In genomic region chr19:8899079-8899478, GRCm38 (mm10) we compare ENCODE assay signal across 9 mouse cellular contexts. TPM values are rescaled to one million over a fixed set of nuclear protein-coding genes. Genes with fewer than 3 reads are reported as not detected.
DNase-seq lines count a peak whose midpoint lies in the region; ATAC-seq and TF ChIP-seq lines count a peak whose summit lies in the region.
"Had no signal": no experiment of that assay in that cellular context is flagged by ENCODE, and none has a peak within 500 bp of the region (broad histone marks: within the 10 kb centered on the region; RNA-seq: fewer than 3 reads in every experiment).

No protein-coding gene starts in this region.

- H3K36me3 ChIP-seq in kidney, adult 2 months (ENCODE audit: control insufficient read depth, insufficient read depth, low read length) = no peaks in the 10 kb centered on the region; the same call in none of the 2 replicates
- peaks cover 3% of the 10 kb centered on the region for H3K36me3 ChIP-seq in embryonic facial prominence, embryonic 11.5 days (replicated peaks; ENCODE audit: control insufficient read depth, insufficient read depth, low read depth, low read length)
- H3K36me3 ChIP-seq in intestine, embryonic 15.5 days = peaks cover 13% of the 10 kb centered on the region; the same call in 1 of the 2 replicates
- peaks cover 39% of the 10 kb centered on the region for H3K36me3 ChIP-seq in midbrain, embryonic 14.5 days (ENCODE audit: control insufficient read depth, insufficient read depth, low read length)

- H3K9me3 ChIP-seq in embryonic facial prominence, embryonic 11.5 days (replicated peaks; ENCODE audit: control insufficient read depth, low read length) = no peaks in the 10 kb centered on the region
- no peaks in the 10 kb centered on the region for H3K9me3 ChIP-seq in intestine, embryonic 15.5 days
- no peaks in the 10 kb centered on the region for H3K9me3 ChIP-seq in midbrain, embryonic 14.5 days (ENCODE audit: control insufficient read depth, low read length)

- H3K27ac ChIP-seq in kidney, adult 2 months (ENCODE audit: insufficient read depth, low read depth, low read length) = no peak overlapping the region
- no peak overlapping the region for H3K27ac ChIP-seq in embryonic facial prominence, embryonic 11.5 days (replicated peaks; ENCODE audit: low read depth, low read length)
- no peak overlapping the region for H3K27ac ChIP-seq in intestine, embryonic 15.5 days
- H3K27ac ChIP-seq in midbrain, embryonic 14.5 days (replicated peaks; ENCODE audit: low read depth, low read length) = no peak overlapping the region

- no peaks in the 10 kb centered on the region; the same call in 1 of the 2 replicates for H3K4me1 ChIP-seq in kidney, adult 2 months (ENCODE audit: control insufficient read depth, insufficient read depth, low read length)
- no peaks in the 10 kb centered on the region for H3K4me1 ChIP-seq in embryonic facial prominence, embryonic 11.5 days (ENCODE audit: control insufficient read depth, insufficient read depth, low read length)
- peaks cover 17% of the 10 kb centered on the region for H3K4me1 ChIP-seq in intestine, embryonic 15.5 days (replicated peaks)
- H3K4me1 ChIP-seq in midbrain, embryonic 14.5 days (ENCODE audit: control insufficient read depth, insufficient read depth, low read length) = peaks cover 14% of the 10 kb centered on the region

- peak; percentile 22 for DNase-seq in kidney, adult 2 months
- DNase-seq in kidney, adult 11 months = no peak
- DNase-seq in embryonic facial prominence, embryonic 11.5 days (ENCODE audit: low spot score) = no peak
- no peak for DNase-seq in midbrain, embryonic 14.5 days
- no peak for DNase-seq in layer of hippocampus, adult 8-10 months (ENCODE audit: low spot score in 2 of 2)
- no peak for DNase-seq in spleen, postnatal 10 days (ENCODE audit: low spot score in 2 of 2)
- DNase-seq in embryo, embryonic 11 days = no peak

- peak overlapping the region; percentile 72 for H3K4me2 ChIP-seq in embryonic facial prominence, embryonic 11.5 days (ENCODE audit: low read depth, low read length)
- peak overlapping the region; percentile 66 for H3K4me2 ChIP-seq in intestine, embryonic 15.5 days (replicated peaks)
- peak overlapping the region; percentile 75 for H3K4me2 ChIP-seq in midbrain, embryonic 14.5 days (ENCODE audit: low read length)

- no peak for TF ChIP-seq POLR2A in kidney, adult 2 months (IDR thresholded peaks at IDR 0.05; ENCODE audit: low read depth, low read length)

- H3K9ac ChIP-seq in embryonic facial prominence, embryonic 11.5 days (replicated peaks; ENCODE audit: low read length) = peak overlapping the region; percentile 81
- H3K9ac ChIP-seq in intestine, embryonic 15.5 days = peak overlapping the region; percentile 94
- peak overlapping the region; percentile 87; the same call in 1 of the 2 replicates for H3K9ac ChIP-seq in midbrain, embryonic 14.5 days (replicated peaks; ENCODE audit: low read length)

- TF ChIP-seq CTCF in kidney, adult 2 months (conservative IDR thresholded peaks at IDR 0.05; ENCODE audit: insufficient read depth, insufficient read length, low read depth, low read length) = no peak

- 10% methylated on average over 3 of the region's 3 CpGs for WGBS in kidney, adult 2 months
- WGBS in embryonic facial prominence, embryonic 11.5 days = 68% methylated on average over 3 of the region's 3 CpGs
- 27% methylated on average over 3 of the region's 3 CpGs for WGBS in intestine, embryonic 15.5 days
- WGBS in midbrain, embryonic 14.5 days = 70% methylated on average over 3 of the region's 3 CpGs

- ATAC-seq in embryonic facial prominence, embryonic 11.5 days (replicated peaks; ENCODE audit: insufficient number of reproducible peaks, low FRiP score, low TSS enrichment, low read depth) = no peak
- no peak for ATAC-seq in intestine, embryonic 15.5 days
- ATAC-seq in midbrain, embryonic 14.5 days (ENCODE audit: low FRiP score, low TSS enrichment) = no peak
- ATAC-seq: Patski had no signal

- no peak overlapping the region; the same call in 1 of the 2 replicates for H3K4me3 ChIP-seq in kidney, adult 2 months (ENCODE audit: insufficient read depth, low read depth, low read length)
- H3K4me3 ChIP-seq in embryonic facial prominence, embryonic 11.5 days (ENCODE audit: low read depth, low read length) = peak overlapping the region; percentile 80
- peak overlapping the region; percentile 87 for H3K4me3 ChIP-seq in intestine, embryonic 15.5 days (replicated peaks)
- H3K4me3 ChIP-seq in midbrain, embryonic 14.5 days (replicated peaks; ENCODE audit: low read depth, low read length) = peak overlapping the region; percentile 85

- no peaks in the 10 kb centered on the region for H3K27me3 ChIP-seq in kidney, adult 2 months (replicated peaks; ENCODE audit: control insufficient read depth, insufficient read depth, low read length)
- no peaks in the 10 kb centered on the region for H3K27me3 ChIP-seq in embryonic facial prominence, embryonic 11.5 days (ENCODE audit: control insufficient read depth, insufficient read depth, low read length)
- no peaks in the 10 kb centered on the region for H3K27me3 ChIP-seq in intestine, embryonic 15.5 days (replicated peaks)
- no peaks in the 10 kb centered on the region for H3K27me3 ChIP-seq in midbrain, embryonic 14.5 days (ENCODE audit: control insufficient read depth, insufficient read depth, low read length)
- H3K27me3 ChIP-seq: Patski had no signal

RNA-seq across cellular contexts. Expression of gene Ganab, which starts 1.2 kb away (rescaled TPM):
- polyA plus RNA-seq in kidney, adult 2 months (2012; rRNA removed) = 130 and 136 TPM in 2 replicates
- 97.4 and 114 TPM in 2 replicates for polyA plus RNA-seq in embryonic facial prominence, embryonic 11.5 days (2014; fragmentation: Nextera tagmentation; extraction: Ambion mirVana)
- 92.6 and 93.3 TPM in 2 replicates for polyA plus RNA-seq in intestine, embryonic 15.5 days (2015; fragmentation: Nextera tagmentation; extraction: Ambion mirVana)
- polyA plus RNA-seq in midbrain, embryonic 14.5 days (2014; fragmentation: Nextera tagmentation; extraction: Ambion mirVana) = 59.0 and 83.3 TPM in 2 replicates
- total RNA-seq in layer of hippocampus, adult 8-10 months (2022) = 100 to 1,000 TPM; 109 to 125 (median 119) TPM

RNA-seq across cellular contexts. Expression of gene Ints5, which starts 6.3 kb away (rescaled TPM):
- 16.7 and 18.9 TPM in 2 replicates for polyA plus RNA-seq in kidney, adult 2 months (2012; rRNA removed)
- polyA plus RNA-seq in embryonic facial prominence, embryonic 11.5 days (2014; fragmentation: Nextera tagmentation; extraction: Ambion mirVana) = 30.5 and 34.6 TPM in 2 replicates
- polyA plus RNA-seq in intestine, embryonic 15.5 days (2015; fragmentation: Nextera tagmentation; extraction: Ambion mirVana) = 40.0 and 41.5 TPM in 2 replicates
- polyA plus RNA-seq in midbrain, embryonic 14.5 days (2014; fragmentation: Nextera tagmentation; extraction: Ambion mirVana) = 28.2 and 31.1 TPM in 2 replicates
- total RNA-seq in layer of hippocampus, adult 8-10 months (2022) = 10 to 100 TPM; 24.0 to 26.1 (median 24.4) TPM

RNA-seq across cellular contexts. Expression of gene Gm49416, which starts 10.4 kb away (rescaled TPM):
- not detected in 2 replicates for polyA plus RNA-seq in kidney, adult 2 months (2012; rRNA removed)
- polyA plus RNA-seq in embryonic facial prominence, embryonic 11.5 days (2014; fragmentation: Nextera tagmentation; extraction: Ambion mirVana) = 0.34 TPM in 1 of 2 replicates, not detected in the other
- not detected in 2 replicates for polyA plus RNA-seq in intestine, embryonic 15.5 days (2015; fragmentation: Nextera tagmentation; extraction: Ambion mirVana)
- 0.30 TPM in 1 of 2 replicates, not detected in the other for polyA plus RNA-seq in midbrain, embryonic 14.5 days (2014; fragmentation: Nextera tagmentation; extraction: Ambion mirVana)
- total RNA-seq in layer of hippocampus, adult 8-10 months (2022) = 1 to 10 TPM in 2 of 4 experiments, not detected in 2; 1.4 to 1.8 TPM

RNA-seq across cellular contexts. Expression of gene 1810009A15Rik, which starts 10.4 kb away (rescaled TPM):
- 21.7 and 23.9 TPM in 2 replicates for polyA plus RNA-seq in kidney, adult 2 months (2012; rRNA removed)
- polyA plus RNA-seq in embryonic facial prominence, embryonic 11.5 days (2014; fragmentation: Nextera tagmentation; extraction: Ambion mirVana) = 111 and 126 TPM in 2 replicates
- 86.5 and 95.2 TPM in 2 replicates for polyA plus RNA-seq in intestine, embryonic 15.5 days (2015; fragmentation: Nextera tagmentation; extraction: Ambion mirVana)
- polyA plus RNA-seq in midbrain, embryonic 14.5 days (2014; fragmentation: Nextera tagmentation; extraction: Ambion mirVana) = 40.4 and 43.1 TPM in 2 replicates
- total RNA-seq in layer of hippocampus, adult 8-10 months (2022) = 10 to 100 TPM; 22.7 to 32.0 (median 26.5) TPM

RNA-seq across cellular contexts. Expression of gene Gm49403, which starts 15.3 kb away (rescaled TPM):
- not detected in 2 replicates for polyA plus RNA-seq in kidney, adult 2 months (2012; rRNA removed)
- polyA plus RNA-seq in embryonic facial prominence, embryonic 11.5 days (2014; fragmentation: Nextera tagmentation; extraction: Ambion mirVana) = not detected in 2 replicates
- not detected in 2 replicates for polyA plus RNA-seq in intestine, embryonic 15.5 days (2015; fragmentation: Nextera tagmentation; extraction: Ambion mirVana)
- not detected in 2 replicates for polyA plus RNA-seq in midbrain, embryonic 14.5 days (2014; fragmentation: Nextera tagmentation; extraction: Ambion mirVana)
- total RNA-seq in layer of hippocampus, adult 8-10 months (2022) = not detected
- polyA plus RNA-seq: Patski had no signal
